Mouse (Mus musculus) CH12.LX (cell line): ENCODE data around the gene Ptpn11. TPM values are rescaled to one million over a fixed set of nuclear protein-coding genes. Genes with fewer than 3 reads are reported as not detected.

Experiments used
- DNase-seq: peaks from one replicate; pipeline ENCODE4 v3.0.0-alpha.2; 2013; ENCODE audit errors: extremely low read depth
- H3K27ac ChIP-seq: 2 replicates; pipeline ENCODE4 v1.5.1; 2012; ENCODE audit warnings: low read depth, mild to moderate bottlenecking, control low read depth, moderate library complexity; ENCODE audit not compliant: insufficient read depth
- H3K27me3 ChIP-seq: replicated peaks from 2 replicates; pipeline ENCODE3; 2012; ENCODE audit warnings: inconsistent platforms
- H3K36me3 ChIP-seq, 2 experiments: replicated peaks in 1 of 2; 2 replicates each; pipeline versions ENCODE3 to v1.6.1; 2012; ENCODE audit warnings: inconsistent platforms in 1 of 2, low read length in 1 of 2, mild to moderate bottlenecking in 1 of 2, mixed read lengths in 1 of 2, moderate library complexity in 1 of 2; ENCODE audit not compliant: control insufficient read depth in 1 of 2, insufficient read depth in 1 of 2
- H3K4me1 ChIP-seq, 2 experiments: 2 replicates each; pipeline ENCODE4 v1.6.1; 2012; ENCODE audit warnings: inconsistent platforms in 1 of 2, moderate library complexity in 1 of 2; ENCODE audit not compliant: insufficient read depth in 2 of 2, control insufficient read depth in 1 of 2
- H3K4me2 ChIP-seq: 2 replicates; pipeline ENCODE4 v1.6.1; 2012; ENCODE audit warnings: low read depth, mild to moderate bottlenecking, control low read depth; ENCODE audit not compliant: poor library complexity, insufficient read depth, severe bottlenecking
- H3K4me3 ChIP-seq, 3 experiments: fragments of 150-350 bp in 1 of 3; sonication (generic) in 1 of 3; replicated peaks in 1 of 3; 2 replicates each; pipeline versions ENCODE3 to v1.5.1; 2011 to 2012; ENCODE audit warnings: low read depth in 2 of 3, low read length in 2 of 3, mild to moderate bottlenecking in 2 of 3, moderate library complexity in 2 of 3, control low read depth in 1 of 3, improper control_type of control experiment in 1 of 3, inconsistent platforms in 1 of 3, mixed read lengths in 1 of 3; ENCODE audit not compliant: poor library complexity in 1 of 3
- H3K79me2 ChIP-seq: replicated peaks from 2 replicates; pipeline ENCODE4 v1.6.1; 2012; ENCODE audit warnings: mild to moderate bottlenecking, moderate library complexity; ENCODE audit not compliant: control insufficient read depth, poor library complexity, insufficient read depth, severe bottlenecking; ENCODE audit errors: extremely low read depth
- H3K9ac ChIP-seq: 2 replicates; pipeline ENCODE4 v1.6.1; 2012; ENCODE audit warnings: low read depth, mild to moderate bottlenecking, control low read depth, moderate library complexity; ENCODE audit not compliant: insufficient read depth
- H3K9me3 ChIP-seq: replicated peaks from 2 replicates; pipeline ENCODE3; 2012; ENCODE audit warnings: low read length, inconsistent platforms, mixed read lengths
- CHD2 ChIP-seq: IDR thresholded peaks from 2 replicates; pipeline ENCODE4 v1.6.1; 2011; ENCODE audit warnings: low read length, improper control_type of control experiment
- CTCF ChIP-seq, 2 experiments: IDR thresholded peaks in 1 of 2; conservative IDR thresholded peaks in 1 of 2; 2 replicates each; pipeline ENCODE4 v1.5.1; 2011 to 2012; ENCODE audit warnings: low read depth in 2 of 2, low read length in 2 of 2, improper control_type of control experiment in 1 of 2, inconsistent platforms in 1 of 2, mild to moderate bottlenecking in 1 of 2, moderate library complexity in 1 of 2
- ELF1 ChIP-seq: IDR thresholded peaks from 2 replicates; pipeline ENCODE4 v1.6.1; 2014; ENCODE audit warnings: low read depth, mild to moderate bottlenecking, inconsistent platforms, low read length, improper control_type of control experiment
- EP300 ChIP-seq: IDR thresholded peaks from 2 replicates; pipeline ENCODE4 v1.6.1; 2011; ENCODE audit warnings: low read length, improper control_type of control experiment
- GABPA ChIP-seq: IDR thresholded peaks from 2 replicates; pipeline ENCODE4 v1.6.1; 2012; ENCODE audit warnings: low read depth, low read length, improper control_type of control experiment, inconsistent platforms; ENCODE audit not compliant: insufficient replicate concordance
- JUN ChIP-seq: IDR thresholded peaks from 2 replicates; pipeline ENCODE4 v1.6.1; 2011; ENCODE audit warnings: low read depth, mild to moderate bottlenecking, low read length, improper control_type of control experiment, moderate library complexity; ENCODE audit not compliant: insufficient read depth
- KAT2A ChIP-seq: IDR thresholded peaks from 2 replicates; pipeline ENCODE4 v1.6.1; 2012; ENCODE audit warnings: low read length, improper control_type of control experiment, inconsistent platforms; ENCODE audit not compliant: insufficient replicate concordance
- MAFK ChIP-seq: IDR thresholded peaks from 2 replicates; pipeline ENCODE4 v1.6.1; 2011; ENCODE audit warnings: low read length, improper control_type of control experiment; ENCODE audit not compliant: insufficient replicate concordance
- MAZ ChIP-seq: IDR thresholded peaks from 2 replicates; pipeline ENCODE4 v1.6.1; 2012; ENCODE audit warnings: low read depth, mild to moderate bottlenecking, inconsistent platforms, low read length, improper control_type of control experiment, moderate library complexity
- MEF2A ChIP-seq: IDR thresholded peaks from 2 replicates; pipeline ENCODE4 v1.6.1; 2014; ENCODE audit warnings: low read depth, mild to moderate bottlenecking, inconsistent platforms, low read length, improper control_type of control experiment, borderline replicate concordance
- MXI1 ChIP-seq: IDR thresholded peaks from 2 replicates; pipeline ENCODE4 v1.6.1; 2011; ENCODE audit warnings: mild to moderate bottlenecking, low read depth, low read length, improper control_type of control experiment
- NELFE ChIP-seq: IDR thresholded peaks from 2 replicates; pipeline ENCODE4 v1.6.1; 2011; ENCODE audit warnings: low read depth, low read length, improper control_type of control experiment
- RAD21 ChIP-seq: IDR thresholded peaks from 2 replicates; pipeline ENCODE4 v1.6.1; 2011; ENCODE audit warnings: low read depth, mild to moderate bottlenecking, low read length, improper control_type of control experiment, moderate library complexity
- RCOR1 ChIP-seq: conservative IDR thresholded peaks from 2 replicates; pipeline ENCODE4 v1.6.1; 2012; ENCODE audit warnings: low read depth, mild to moderate bottlenecking, inconsistent platforms, low read length, improper control_type of control experiment
- SIN3A ChIP-seq: IDR thresholded peaks from 2 replicates; pipeline ENCODE4 v1.6.1; 2012; ENCODE audit warnings: low read length, improper control_type of control experiment, inconsistent platforms
- SMC3 ChIP-seq: IDR thresholded peaks from 2 replicates; pipeline ENCODE4 v1.6.1; 2011; ENCODE audit warnings: low read depth, low read length, improper control_type of control experiment
- ZC3H11A ChIP-seq: IDR thresholded peaks from 2 replicates; pipeline ENCODE4 v1.6.1; 2012; ENCODE audit warnings: low read depth, mild to moderate bottlenecking, inconsistent platforms, low read length, improper control_type of control experiment
- ZKSCAN1 ChIP-seq: IDR thresholded peaks from 2 replicates; pipeline ENCODE4 v1.6.1; 2012; ENCODE audit warnings: low read depth, inconsistent platforms, low read length, improper control_type of control experiment, borderline replicate concordance
- ZMIZ1 ChIP-seq: IDR thresholded peaks from 2 replicates; pipeline ENCODE4 v1.6.1; 2012; ENCODE audit warnings: low read depth, mild to moderate bottlenecking, inconsistent platforms, low read length, improper control_type of control experiment
- ZNF384 ChIP-seq: IDR thresholded peaks from 2 replicates; pipeline ENCODE4 v1.6.1; 2012; ENCODE audit warnings: low read depth, low read length, improper control_type of control experiment, inconsistent platforms
- dilution Hi-C: fragments of 300-500 bp; cut with MboI; formaldehyde crosslinking; loops from 2 replicates; pipeline ENCODE4 v1.14.3; 2020; ENCODE audit warnings: low sequenced_read_pairs; ENCODE audit not compliant: extremely low pct_unique_long_range_greater_than_20kb, extremely low pct_ligation_motif_present
- in situ Hi-C: fragments of 300-500 bp; cut with MboI; formaldehyde crosslinking; loops from 3 replicates; pipeline ENCODE4 v1.14.3; 2019; ENCODE audit warnings: low sequenced_read_pairs, low pct_ligation_motif_present, low pct_unique_long_range_greater_than_20kb, mixed read lengths
- polyA plus RNA-seq: library from polyadenylated mRNA; unstranded; fragments of >175 nt; gene quantifications from 2 replicates; pipeline ENCODE4 v1.2.1, GENCODE M21; 2012; ENCODE audit warnings: low read depth; ENCODE audit not compliant: insufficient read length
- total RNA-seq, 2 experiments: library from RNA; depleted of rRNA; stranded (reverse); fragments of 300-350 nt in 1 of 2; fragments of >200 nt in 1 of 2; gene quantifications; 2 replicates each; pipeline ENCODE4 v1.2.3; 2012 to 2014

Ptpn11 gene
- total and polyA plus RNA-seq, 3 experiments: 33.2 to 62.8 (median 44.6) TPM

- TF ChIP-seq GABPA: peak; percentile 74; the same call in 1 of the 2 replicates
- no peak for TF ChIP-seq MAFK
- TF ChIP-seq NELFE: peak; percentile 99
- TF ChIP-seq MEF2A: peak; percentile 29; the same call in 1 of the 2 replicates
- TF ChIP-seq ZKSCAN1: no peak
- no peak for TF ChIP-seq ZC3H11A
- peak; percentile 94 for TF ChIP-seq ELF1
- peak; percentile 79 for TF ChIP-seq MXI1
- no peak for TF ChIP-seq RAD21
- TF ChIP-seq RCOR1: 0 out of 2 replicates have a peak, but pooled peaks have one; percentile 70
- TF ChIP-seq, all 38 proteins: peak for 27
Measured at GRCm38 (mm10) chr5:121204132-121205089, 13.2 kb upstream of the Ptpn11 start, which contains the start of gene Rpl6 (continued).

- no peak overlapping the region for H3K4me2 ChIP-seq
- no peak overlapping the region for H3K4me3 ChIP-seq
- H3K27me3 ChIP-seq: no peaks in the 10 kb centered on the region
- dilution Hi-C loops: no loop called here
- H3K36me3 ChIP-seq: peaks cover 21 to 25% of the 10 kb centered on the region in 2 experiments
- in situ Hi-C loops: loop anchor here (10.0 kb wide), 1 partner anchor 172 kb away; no protein-coding TSS in a partner anchor
- DNase-seq: no peak
- H3K79me2 ChIP-seq: peaks cover 29% of the 10 kb centered on the region
- TF ChIP-seq CHD2: no peak
- no peak for TF ChIP-seq EP300
- no peak for TF ChIP-seq JUN
- no peak for TF ChIP-seq SIN3A
- peak in 1 of 2 experiments; percentile 34; a peak in 2 of 4 replicates for TF ChIP-seq CTCF (conservative IDR thresholded peaks at IDR 0.05 in 1 of 2, IDR thresholded peaks at IDR 0.05 in 1 of 2; ENCODE audit: low read depth in 2 of 2, low read length in 2 of 2)
- TF ChIP-seq, all 38 proteins: peak for 1
- H3K27ac ChIP-seq: no peak overlapping the region
- H3K9ac ChIP-seq: no peak overlapping the region
- no peaks in the 10 kb centered on the region for H3K9me3 ChIP-seq
- peaks cover 14 to 32% of the 10 kb centered on the region in 2 experiments for H3K4me1 ChIP-seq
Measured at GRCm38 (mm10) chr5:121202467-121202866, 11.3 kb upstream of the Ptpn11 start.

DNA sequence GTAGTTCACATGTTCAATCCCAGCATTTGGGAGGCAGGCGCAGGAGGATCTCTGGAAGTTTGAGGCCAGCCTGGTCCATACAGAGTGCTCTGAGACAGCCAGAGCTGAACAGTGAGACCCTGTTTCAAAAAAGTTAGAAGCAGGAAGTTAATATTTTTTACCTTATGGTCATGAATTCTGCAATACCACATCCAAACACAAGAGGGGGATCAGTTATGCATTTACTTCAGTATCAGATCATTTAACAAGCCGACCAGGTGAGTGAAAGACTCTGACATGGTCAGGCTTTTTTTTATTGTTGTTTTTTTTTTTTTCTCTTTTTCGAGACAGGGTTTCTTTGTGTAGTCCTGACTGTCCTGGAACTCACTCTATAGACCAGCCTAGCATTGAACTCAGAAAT, 10.5 kb upstream of the Ptpn11 start:
- dilution Hi-C loops: no loop called here
- Histone ChIP-seq H3K27ac (no peak overlapping the region), H3K36me3 (peaks cover 14 to 18% of the 10 kb centered on the region in 2 experiments), H3K79me2 (peaks cover 22% of the 10 kb centered on the region), H3K9me3 (no peaks in the 10 kb centered on the region), H3K4me3 (peak overlapping the region in 1 of 3 experiments; percentile 25), H3K4me1 (peaks cover 18 to 32% of the 10 kb centered on the region in 2 experiments), H3K4me2 (no peak overlapping the region), H3K9ac (no peak overlapping the region), H3K27me3 (no peaks in the 10 kb centered on the region)
- DNase-seq: peak; percentile 88
- in situ Hi-C loops: loop anchor here (10.0 kb wide), 1 partner anchor 173 kb away; no protein-coding TSS in a partner anchor
- TF ChIP-seq MAZ (no peak), ELF1 (peak; percentile 34; the same call in 1 of the 2 replicates), KAT2A (no peak), ZNF384 (peak; percentile 67), CTCF (conservative IDR thresholded peaks at IDR 0.05 in 1 of 2, IDR thresholded peaks at IDR 0.05 in 1 of 2; ENCODE audit: low read depth in 2 of 2, low read length in 2 of 2) (peak; percentile 48 to 71), ZMIZ1 (no peak), SMC3 (peak; percentile 46), RAD21 (peak; percentile 49)
